Mouse (Mus musculus) neural tube, embryonic 11.5 days (tissue): ENCODE results near the gene Shisa4. TPM values are rescaled to one million over a fixed set of nuclear protein-coding genes. Genes with fewer than 3 reads are reported as not detected.

Experiments used
- ATAC-seq: fragments of 200-750 bp; cut with Nextera tagmentation; 2 replicates; pipeline ENCODE4 v1.8.0; 2017; ENCODE audit warnings: moderate number of reproducible peaks, mild to moderate bottlenecking, moderate TSS enrichment, moderate library complexity; ENCODE audit not compliant: insufficient read depth, low FRiP score, low TSS enrichment
- DNase-seq: peaks from one replicate; pipeline ENCODE4 v3.0.0-alpha.2; 2015; ENCODE audit warnings: low spot score
- H3K27ac ChIP-seq: fragments of 300-500 bp; sonication (generic); 2 replicates; pipeline ENCODE4 v1.5.1; 2014; ENCODE audit warnings: low read depth, mild to moderate bottlenecking, low read length
- H3K27me3 ChIP-seq: fragments of 300-500 bp; sonication (generic); 2 replicates; pipeline ENCODE4 v1.6.1; 2014; ENCODE audit warnings: mild to moderate bottlenecking, low read length, mixed read lengths; ENCODE audit not compliant: control insufficient read depth, insufficient read depth
- H3K36me3 ChIP-seq: fragments of 300-500 bp; sonication (generic); 2 replicates; pipeline ENCODE4 v1.6.1; 2014; ENCODE audit warnings: mild to moderate bottlenecking, low read length, moderate library complexity, mixed read lengths; ENCODE audit not compliant: control insufficient read depth, insufficient read depth
- H3K4me1 ChIP-seq: fragments of 300-500 bp; sonication (generic); 2 replicates; pipeline ENCODE4 v1.6.1; 2014; ENCODE audit warnings: low read length, mixed read lengths; ENCODE audit not compliant: control insufficient read depth, insufficient read depth
- H3K4me2 ChIP-seq: fragments of 300-500 bp; sonication (generic); 2 replicates; pipeline ENCODE4 v1.6.1; 2014; ENCODE audit warnings: low read depth, mild to moderate bottlenecking, moderate library complexity
- H3K4me3 ChIP-seq: fragments of 300-500 bp; sonication (generic); 2 replicates; pipeline ENCODE4 v1.5.1; 2014; ENCODE audit warnings: low read depth, low read length
- H3K9ac ChIP-seq: fragments of 300-500 bp; sonication (generic); 2 replicates; pipeline ENCODE4 v1.6.1; 2014; ENCODE audit warnings: mild to moderate bottlenecking, low read length
- H3K9me3 ChIP-seq: fragments of 300-500 bp; sonication (generic); 2 replicates; pipeline ENCODE4 v1.6.1; 2016; ENCODE audit warnings: low read length; ENCODE audit not compliant: control insufficient read depth
- WGBS: fragments of 180-500 bp; shearing (Covaris S2); extraction: QIAGEN DNeasy Blood & Tissue Kit; methylation state at CpG from one replicate; pipeline ENCODE4 v1.1.7; 2014; 5-methylcytosine and 5-hydroxymethylcytosine counted together
- polyA plus RNA-seq: library from polyadenylated mRNA; unstranded; fragments of >200 nt; fragmentation: Nextera tagmentation; extraction: Ambion mirVana; gene quantifications from 2 replicates; pipeline ENCODE4 v1.2.1, GENCODE M21; 2014

Gene Shisa4
- polyA plus RNA-seq = 40.4 and 41.4 TPM in 2 replicates

- Histone ChIP-seq H3K36me3 (no peaks in the 10 kb centered on the region), H3K4me1 (peaks cover 11% of the 10 kb centered on the region), H3K9ac (peak within 1 kb of the TSS; percentile 93), H3K27me3 (no peaks in the 10 kb centered on the region), H3K9me3 (no peaks in the 10 kb centered on the region), H3K4me2 (peak within 1 kb of the TSS; percentile 89), H3K4me3 (peak within 1 kb of the TSS; percentile 75), H3K27ac (peak within 1 kb of the TSS; percentile 77)
- peak; percentile 91 for ATAC-seq
- 3% methylated on average over 32 of the region's 38 CpGs for WGBS
- peak; percentile 87 for DNase-seq
Measured at GRCm38 (mm10) chr1:135374868-135375581, at the start of gene Shisa4. Shisa4 (minus strand) TSS chr1:135375237.

GRCm38 (mm10) chr1:135422772-135423171, 47.7 kb upstream of the Shisa4 start:
- H3K9ac ChIP-seq = no peak overlapping the region
- 94% methylated on average over 6 of the region's 6 CpGs for WGBS
- no peak for DNase-seq
- no peak overlapping the region for H3K27ac ChIP-seq
- H3K27me3 ChIP-seq = no peaks in the 10 kb centered on the region
- no peak overlapping the region for H3K4me3 ChIP-seq
- H3K4me1 ChIP-seq = no peaks in the 10 kb centered on the region; the same call in 1 of the 2 replicates
- H3K9me3 ChIP-seq = no peaks in the 10 kb centered on the region
- peaks cover 20% of the 10 kb centered on the region for H3K36me3 ChIP-seq
- no peak for ATAC-seq
- H3K4me2 ChIP-seq = no peak overlapping the region

- no peaks in the 10 kb centered on the region for H3K9me3 ChIP-seq
- H3K4me2 ChIP-seq = no peak overlapping the region
- no peak for DNase-seq
- no peaks in the 10 kb centered on the region for H3K27me3 ChIP-seq
- peaks cover 32% of the 10 kb centered on the region for H3K36me3 ChIP-seq
- no peaks in the 10 kb centered on the region for H3K4me1 ChIP-seq
- H3K9ac ChIP-seq = no peak overlapping the region
- H3K4me3 ChIP-seq = no peak overlapping the region
- ATAC-seq = no peak
- H3K27ac ChIP-seq = no peak overlapping the region
Measured at GRCm38 (mm10) chr1:135413996-135414395, 39.0 kb upstream of the Shisa4 start.

GRCm38 (mm10) chr1:135412130-135412529, 37.1 kb upstream of the Shisa4 start:
- Histone ChIP-seq H3K9ac (no peak overlapping the region), H3K36me3 (peaks cover 21% of the 10 kb centered on the region), H3K4me3 (no peak overlapping the region), H3K27ac (no peak overlapping the region), H3K9me3 (no peaks in the 10 kb centered on the region), H3K4me1 (no peaks in the 10 kb centered on the region), H3K4me2 (no peak overlapping the region), H3K27me3 (no peaks in the 10 kb centered on the region)
- WGBS = 93% methylated on average over 4 of the region's 4 CpGs
- ATAC-seq (no peak), DNase-seq (no peak)

- H3K27ac ChIP-seq = no peak overlapping the region
- H3K4me1 ChIP-seq = no peaks in the 10 kb centered on the region
- H3K27me3 ChIP-seq = no peaks in the 10 kb centered on the region
- H3K9me3 ChIP-seq = no peaks in the 10 kb centered on the region
- H3K4me2 ChIP-seq = no peak overlapping the region
- DNase-seq (no peak), ATAC-seq (no peak)
- H3K9ac ChIP-seq = no peak overlapping the region
- 86% methylated on average over 2 of the region's 2 CpGs for whole genome bisulfite sequencing
- H3K36me3 ChIP-seq = peaks cover 19% of the 10 kb centered on the region
- H3K4me3 ChIP-seq = no peak overlapping the region
Measured at GRCm38 (mm10) chr1:135410967-135411366, 35.9 kb upstream of the Shisa4 start.

- Histone ChIP-seq H3K27ac (no peak overlapping the region), H3K4me1 (no peaks in the 10 kb centered on the region), H3K9me3 (no peaks in the 10 kb centered on the region), H3K27me3 (no peaks in the 10 kb centered on the region), H3K9ac (no peak overlapping the region), H3K4me3 (no peak overlapping the region), H3K36me3 (peaks cover 19% of the 10 kb centered on the region), H3K4me2 (no peak overlapping the region)
- no peak for DNase-seq
- ATAC-seq = no peak
- WGBS = 94% methylated on average over 4 of the region's 4 CpGs
Measured at GRCm38 (mm10) chr1:135408973-135409372, 33.9 kb upstream of the Shisa4 start.

GRCm38 (mm10) chr1:135405356-135405755, 30.3 kb upstream of the Shisa4 start:
- Histone ChIP-seq H3K4me2 (no peak overlapping the region), H3K4me1 (no peaks in the 10 kb centered on the region), H3K27me3 (no peaks in the 10 kb centered on the region), H3K36me3 (peaks cover 26% of the 10 kb centered on the region), H3K9ac (no peak overlapping the region), H3K27ac (no peak overlapping the region), H3K4me3 (no peak overlapping the region), H3K9me3 (no peaks in the 10 kb centered on the region)
- 84% methylated on average over 7 of the region's 7 CpGs for WGBS
- ATAC-seq (no peak), DNase-seq (no peak)

GRCm38 (mm10) chr1:135401452-135402110, 26.5 kb upstream of the Shisa4 start:
- no peak overlapping the region for H3K4me2 ChIP-seq
- H3K27ac ChIP-seq = no peak overlapping the region
- H3K4me1 ChIP-seq = no peaks in the 10 kb centered on the region
- peaks cover 32% of the 10 kb centered on the region for H3K36me3 ChIP-seq
- H3K27me3 ChIP-seq = no peaks in the 10 kb centered on the region
- H3K4me3 ChIP-seq = no peak overlapping the region
- ATAC-seq (no peak), DNase-seq (no peak)
- no peaks in the 10 kb centered on the region for H3K9me3 ChIP-seq
- WGBS = 89% methylated on average over 3 of the region's 3 CpGs
- no peak overlapping the region for H3K9ac ChIP-seq

GRCm38 (mm10) chr1:135399466-135399865, 24.4 kb upstream of the Shisa4 start:
- no peak for DNase-seq
- peaks cover 34% of the 10 kb centered on the region for H3K36me3 ChIP-seq
- WGBS = 95% methylated on average over 5 of the region's 5 CpGs
- no peaks in the 10 kb centered on the region for H3K4me1 ChIP-seq
- H3K27me3 ChIP-seq = no peaks in the 10 kb centered on the region
- no peak overlapping the region for H3K9ac ChIP-seq
- H3K9me3 ChIP-seq = no peaks in the 10 kb centered on the region
- no peak overlapping the region for H3K4me3 ChIP-seq
- no peak for ATAC-seq
- H3K4me2 ChIP-seq = no peak overlapping the region
- no peak overlapping the region for H3K27ac ChIP-seq
